Mouse (Mus musculus): ENCODE measurements around the gene Slc50a1. TPM values are rescaled to one million over a fixed set of nuclear protein-coding genes. Genes with fewer than 3 reads are reported as not detected.

The Slc50a1 gene
- polyA plus RNA-seq, 1 experiment, result 91.5 TPM

DNA sequence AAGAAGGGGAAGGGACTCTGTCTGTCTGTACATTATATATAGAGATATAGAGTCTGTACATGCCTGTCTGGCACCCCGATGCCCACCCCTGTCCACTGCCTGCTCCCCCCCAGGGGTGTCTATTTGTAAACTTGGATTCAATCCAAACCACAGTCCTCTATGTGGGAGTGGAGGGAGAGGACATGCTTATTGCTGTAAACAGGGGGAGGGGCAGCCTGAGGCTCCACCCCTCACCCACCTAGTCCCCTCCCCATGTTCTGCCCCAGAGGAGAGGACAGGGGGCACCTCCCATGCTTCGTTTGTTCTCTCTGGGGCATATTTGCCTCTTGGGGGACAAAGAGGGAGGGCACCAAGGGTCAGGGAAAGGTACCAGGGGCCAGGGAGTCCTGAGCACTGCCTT, 44.4 kb upstream of the Slc50a1 start:
- Histone ChIP-seq H3K27ac (ENCODE audit: insufficient read depth, low read length) (no peak overlapping the region), H3K4me1 (ENCODE audit: control insufficient read depth, insufficient read depth, low read length) (no peaks in the 10 kb centered on the region), H3K4me3 (ENCODE audit: insufficient read depth, low read length) (no peak overlapping the region)
- TF ChIP-seq CTCF (IDR thresholded peaks at IDR 0.05; ENCODE audit: borderline replicate concordance, insufficient read depth, low read length) (no peak), POLR2A (IDR thresholded peaks at IDR 0.05; ENCODE audit: low read depth, low read length) (no peak)

DNA sequence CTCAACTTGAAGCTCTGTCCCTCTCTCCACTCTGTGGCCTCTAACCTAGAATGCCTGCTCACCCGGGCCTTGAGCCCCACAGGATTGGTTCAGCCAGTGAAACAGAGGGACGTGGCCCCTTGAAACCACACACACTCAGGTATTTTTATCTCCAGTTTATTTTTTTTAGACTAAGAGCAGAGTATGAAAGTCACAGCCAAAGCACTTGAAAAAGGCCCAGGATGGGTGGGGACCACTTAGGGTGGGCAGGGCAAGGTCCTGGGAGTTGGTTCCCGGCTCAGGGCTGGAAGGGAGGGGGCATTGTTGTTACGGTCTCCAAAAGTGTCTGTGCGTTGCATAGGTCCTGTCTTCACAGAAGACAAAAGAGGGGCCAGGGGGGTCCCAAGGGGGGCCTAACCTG, 44.0 kb upstream of the Slc50a1 start:
- Histone ChIP-seq H3K4me3 (ENCODE audit: insufficient read depth, low read length) (no peak overlapping the region), H3K27ac (ENCODE audit: insufficient read depth, low read length) (no peak overlapping the region), H3K4me1 (ENCODE audit: control insufficient read depth, insufficient read depth, low read length) (no peaks in the 10 kb centered on the region)
- TF ChIP-seq POLR2A (IDR thresholded peaks at IDR 0.05; ENCODE audit: low read depth, low read length), result no peak
- TF ChIP-seq CTCF (IDR thresholded peaks at IDR 0.05; ENCODE audit: borderline replicate concordance, insufficient read depth, low read length), result no peak

DNA sequence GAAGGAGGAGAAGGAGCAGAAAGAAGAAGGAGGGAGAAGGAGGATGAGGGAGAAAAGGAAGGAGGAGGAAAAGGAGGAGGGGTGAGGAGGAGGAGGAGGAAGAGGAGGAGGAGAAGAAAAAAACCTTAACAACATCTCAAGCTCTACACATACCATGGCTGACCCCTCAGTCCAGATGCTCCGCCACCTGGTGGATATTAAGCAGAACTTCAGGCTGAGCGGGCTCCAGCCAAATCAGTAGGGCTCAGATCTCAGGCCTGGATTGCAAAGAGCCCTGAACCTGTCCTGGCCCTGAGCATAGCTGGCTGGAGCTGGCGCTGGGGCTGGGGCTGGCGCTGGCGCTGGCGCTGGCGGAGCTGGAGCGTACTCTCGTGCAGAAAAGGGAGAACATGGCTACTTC, 37.7 kb upstream of the Slc50a1 start:
- no peak for TF ChIP-seq POLR2A (IDR thresholded peaks at IDR 0.05; ENCODE audit: low read depth, low read length)
- TF ChIP-seq CTCF (IDR thresholded peaks at IDR 0.05; ENCODE audit: borderline replicate concordance, insufficient read depth, low read length), result peak; percentile 58; the same call in 1 of the 2 replicates
- Histone ChIP-seq H3K4me1 (ENCODE audit: control insufficient read depth, insufficient read depth, low read length) (no peaks in the 10 kb centered on the region), H3K27ac (ENCODE audit: insufficient read depth, low read length) (no peak overlapping the region), H3K4me3 (ENCODE audit: insufficient read depth, low read length) (no peak overlapping the region)

DNA sequence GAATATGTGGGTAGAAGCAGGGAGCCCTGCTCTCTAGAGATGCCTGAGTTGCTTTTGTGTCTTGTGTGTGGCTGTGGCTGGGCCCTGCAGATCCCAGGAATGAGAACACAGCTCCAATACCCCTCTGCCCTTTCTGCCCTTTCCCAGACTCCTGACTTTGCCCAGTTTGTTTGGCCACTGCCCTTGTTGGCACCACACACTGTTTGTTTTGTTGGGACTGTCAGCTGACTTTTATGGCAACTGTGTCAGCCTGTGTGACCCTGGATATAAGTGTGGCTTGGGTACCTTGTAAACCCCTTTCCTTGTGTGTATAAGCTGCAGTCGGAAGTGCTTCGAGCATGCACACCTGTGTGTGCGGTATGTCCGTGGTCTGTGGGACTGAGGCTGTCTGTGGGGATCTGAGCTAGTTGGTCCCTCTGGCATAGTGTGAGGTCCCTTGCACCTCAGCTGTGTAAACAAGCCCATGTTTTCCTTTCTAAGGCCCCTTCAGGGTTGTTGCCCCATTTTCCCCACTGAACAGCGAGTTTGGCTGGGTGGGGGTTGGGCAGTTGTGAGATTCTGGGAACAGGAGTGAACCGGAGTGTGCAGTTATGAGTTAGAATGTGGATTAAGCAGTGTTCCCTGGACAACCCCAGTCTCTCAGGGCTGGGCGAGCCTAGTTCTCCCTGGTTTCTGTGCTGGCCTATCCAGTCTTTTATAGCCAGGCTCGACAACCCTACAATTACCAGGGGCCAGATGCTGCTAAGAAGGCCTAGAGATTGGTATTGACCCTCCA, 35.4 kb upstream of the Slc50a1 start:
- TF ChIP-seq CTCF (IDR thresholded peaks at IDR 0.05; ENCODE audit: borderline replicate concordance, insufficient read depth, low read length), result no peak
- no peak for TF ChIP-seq POLR2A (IDR thresholded peaks at IDR 0.05; ENCODE audit: low read depth, low read length)
- Histone ChIP-seq H3K4me3 (ENCODE audit: insufficient read depth, low read length) (no peak overlapping the region), H3K4me1 (ENCODE audit: control insufficient read depth, insufficient read depth, low read length) (no peaks in the 10 kb centered on the region), H3K27ac (ENCODE audit: insufficient read depth, low read length) (no peak overlapping the region)

DNA sequence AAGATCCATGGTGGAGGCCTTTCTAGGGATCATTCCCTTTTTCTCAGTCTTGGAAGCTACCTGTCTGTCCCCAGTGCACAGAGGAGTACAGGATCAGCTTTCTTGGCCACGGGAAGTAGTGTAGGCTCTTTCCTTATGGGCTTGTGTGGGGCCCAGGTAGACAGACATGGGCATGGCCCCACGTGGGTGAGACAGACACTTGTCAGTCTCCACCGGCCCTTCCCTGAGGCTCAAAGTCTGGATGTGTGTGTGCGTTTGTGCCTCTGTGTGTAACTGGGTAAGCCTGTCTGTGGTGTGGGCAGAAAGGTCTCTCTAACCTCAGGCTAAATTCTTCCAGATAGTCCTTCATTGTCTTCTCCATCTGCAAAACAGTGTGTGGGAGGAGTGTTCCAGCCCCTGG, 34.7 kb upstream of the Slc50a1 start:
- H3K27ac ChIP-seq (ENCODE audit: insufficient read depth, low read length), result no peak overlapping the region
- H3K4me3 ChIP-seq (ENCODE audit: insufficient read depth, low read length), result no peak overlapping the region
- TF ChIP-seq POLR2A (IDR thresholded peaks at IDR 0.05; ENCODE audit: low read depth, low read length), result no peak
- no peak for TF ChIP-seq CTCF (IDR thresholded peaks at IDR 0.05; ENCODE audit: borderline replicate concordance, insufficient read depth, low read length)
- H3K4me1 ChIP-seq (ENCODE audit: control insufficient read depth, insufficient read depth, low read length), result 0 out of 2 replicates have a peak, but pooled peaks cover 2% of the 10 kb centered on the region

DNA sequence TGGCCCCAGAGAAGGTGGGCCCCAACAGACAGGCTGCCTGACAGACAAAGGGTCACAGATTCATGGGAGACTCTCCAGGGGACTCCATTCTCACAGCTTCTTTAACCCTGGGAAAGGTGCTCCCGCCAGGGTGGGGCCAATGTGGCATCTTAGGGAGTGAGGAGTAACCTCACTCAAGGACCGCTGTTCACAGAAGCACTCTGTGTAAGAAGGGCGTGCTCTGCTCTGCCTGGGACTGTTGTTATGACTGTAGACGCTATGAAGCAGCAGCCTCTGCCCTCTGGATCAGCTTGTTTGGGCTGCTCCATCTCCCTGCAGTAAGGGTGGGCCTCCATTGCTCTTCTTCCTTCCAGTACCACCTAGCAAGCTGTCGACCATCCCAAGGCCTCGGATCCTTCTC, 34.1 kb upstream of the Slc50a1 start:
- H3K4me3 ChIP-seq (ENCODE audit: insufficient read depth, low read length), result no peak overlapping the region
- 0 out of 2 replicates have a peak, but pooled peaks cover 4% of the 10 kb centered on the region for H3K4me1 ChIP-seq (ENCODE audit: control insufficient read depth, insufficient read depth, low read length)
- TF ChIP-seq POLR2A (IDR thresholded peaks at IDR 0.05; ENCODE audit: low read depth, low read length) (no peak), CTCF (IDR thresholded peaks at IDR 0.05; ENCODE audit: borderline replicate concordance, insufficient read depth, low read length) (no peak)
- H3K27ac ChIP-seq (ENCODE audit: insufficient read depth, low read length), result no peak overlapping the region

DNA sequence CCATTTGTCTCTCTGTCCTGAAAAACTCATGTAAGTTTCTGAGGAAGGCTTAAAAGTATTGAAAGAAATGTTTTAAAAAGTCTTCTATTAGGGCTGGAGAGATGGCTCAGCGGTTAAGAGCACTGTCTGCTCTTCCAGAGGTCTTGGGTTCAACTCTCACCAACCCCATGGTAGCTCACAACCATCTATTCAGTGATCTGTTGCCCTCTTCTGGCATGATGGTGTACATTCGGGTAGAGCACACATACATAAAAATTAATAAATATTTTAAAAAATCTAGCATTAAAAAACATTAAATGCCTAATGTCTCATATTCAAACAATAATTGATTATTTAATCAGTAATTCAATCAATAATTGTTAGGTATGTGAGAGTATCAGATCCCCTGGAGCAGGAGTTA, 30.1 kb upstream of the Slc50a1 start:
- H3K4me1 ChIP-seq (ENCODE audit: control insufficient read depth, insufficient read depth, low read length), result peaks cover 7% of the 10 kb centered on the region; the same call in 1 of the 2 replicates
- H3K27ac ChIP-seq (ENCODE audit: insufficient read depth, low read length), result no peak overlapping the region
- no peak for TF ChIP-seq POLR2A (IDR thresholded peaks at IDR 0.05; ENCODE audit: low read depth, low read length)
- TF ChIP-seq CTCF (IDR thresholded peaks at IDR 0.05; ENCODE audit: borderline replicate concordance, insufficient read depth, low read length), result no peak
- H3K4me3 ChIP-seq (ENCODE audit: insufficient read depth, low read length), result no peak overlapping the region

DNA sequence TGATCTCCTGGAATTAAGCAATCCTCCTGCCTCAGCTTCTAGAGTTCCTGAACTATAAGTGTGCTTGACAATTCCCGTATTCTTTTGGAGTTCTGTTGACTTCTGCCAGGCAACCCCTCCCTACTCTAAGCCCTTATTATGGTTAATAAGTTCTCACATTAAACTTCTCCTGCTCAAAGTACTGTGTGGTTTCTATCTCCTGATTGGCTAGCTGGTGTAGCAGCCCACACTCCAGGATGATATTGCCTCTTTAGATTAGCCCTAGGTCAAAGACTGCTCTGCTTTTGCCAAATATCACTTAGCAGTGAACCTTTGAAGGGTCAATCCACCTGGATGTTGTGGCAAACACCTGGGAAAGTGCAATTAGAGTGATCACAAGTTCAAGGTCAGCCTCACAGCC, 29.7 kb upstream of the Slc50a1 start:
- Histone ChIP-seq H3K4me3 (ENCODE audit: insufficient read depth, low read length) (no peak overlapping the region), H3K27ac (ENCODE audit: insufficient read depth, low read length) (no peak overlapping the region), H3K4me1 (ENCODE audit: control insufficient read depth, insufficient read depth, low read length) (peaks cover 7% of the 10 kb centered on the region; the same call in 1 of the 2 replicates)
- TF ChIP-seq POLR2A (IDR thresholded peaks at IDR 0.05; ENCODE audit: low read depth, low read length) (no peak), CTCF (IDR thresholded peaks at IDR 0.05; ENCODE audit: borderline replicate concordance, insufficient read depth, low read length) (no peak)

DNA sequence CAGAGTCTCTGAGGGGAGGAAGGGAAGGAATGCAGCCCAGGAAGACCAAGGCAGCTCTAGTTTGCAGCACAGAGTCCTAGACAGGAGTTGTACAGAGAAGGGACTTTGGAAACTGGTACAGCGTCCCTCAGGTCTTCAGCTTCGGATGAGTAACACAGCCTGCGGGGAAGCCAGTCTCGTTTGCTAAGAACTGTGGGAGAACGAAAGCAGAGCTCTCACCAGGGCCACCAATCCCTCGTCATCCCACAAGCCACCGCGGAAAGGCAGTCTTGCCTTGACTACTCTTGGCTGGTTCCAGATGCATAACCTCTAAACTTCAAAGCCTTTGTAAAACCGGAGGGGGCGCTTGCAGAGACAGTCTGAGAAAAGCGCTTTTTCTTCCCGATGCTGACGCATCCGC, 29.1 kb upstream of the Slc50a1 start:
- TF ChIP-seq CTCF (IDR thresholded peaks at IDR 0.05; ENCODE audit: borderline replicate concordance, insufficient read depth, low read length), result no peak
- TF ChIP-seq POLR2A (IDR thresholded peaks at IDR 0.05; ENCODE audit: low read depth, low read length), result 0 out of 2 replicates have a peak, but pooled peaks have one; percentile 24
- Histone ChIP-seq H3K27ac (ENCODE audit: insufficient read depth, low read length) (no peak overlapping the region; the same call in 1 of the 2 replicates), H3K4me1 (ENCODE audit: control insufficient read depth, insufficient read depth, low read length) (peaks cover 7% of the 10 kb centered on the region; the same call in 1 of the 2 replicates), H3K4me3 (ENCODE audit: insufficient read depth, low read length) (no peak overlapping the region)

DNA sequence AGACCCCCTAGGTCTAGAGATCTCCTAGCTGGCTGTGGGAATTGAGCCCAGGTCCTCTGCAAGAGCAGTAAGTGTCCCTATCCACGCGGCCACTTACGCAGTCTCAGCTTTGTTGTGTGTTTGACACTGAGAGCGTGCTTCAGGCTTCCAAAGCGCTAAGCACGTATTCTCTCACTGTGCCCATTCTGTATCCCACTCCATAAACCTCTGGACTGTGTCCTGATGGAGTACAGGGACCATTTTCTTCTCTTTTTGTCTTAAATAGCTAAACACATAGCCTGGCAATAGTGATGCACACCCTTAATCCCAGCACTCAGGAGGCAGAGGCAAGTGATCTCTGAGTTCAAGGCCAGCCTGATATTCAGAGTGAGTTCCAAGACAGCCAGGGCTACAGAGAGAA, 28.5 kb upstream of the Slc50a1 start:
- Histone ChIP-seq H3K27ac (ENCODE audit: insufficient read depth, low read length) (no peak overlapping the region), H3K4me3 (ENCODE audit: insufficient read depth, low read length) (no peak overlapping the region), H3K4me1 (ENCODE audit: control insufficient read depth, insufficient read depth, low read length) (peaks cover 7% of the 10 kb centered on the region; the same call in 1 of the 2 replicates)
- TF ChIP-seq CTCF (IDR thresholded peaks at IDR 0.05; ENCODE audit: borderline replicate concordance, insufficient read depth, low read length) (no peak), POLR2A (IDR thresholded peaks at IDR 0.05; ENCODE audit: low read depth, low read length) (no peak)
